Mouse (Mus musculus) layer of hippocampus, adult 11-12 months (tissue): ENCODE results near the gene Lce3c.
A peak's percentile ranks its signal among the peaks of the same experiment; 100 is the strongest.

Source experiments
- DNase-seq: peaks from one replicate; pipeline ENCODE4 v3.0.0; 2022; ENCODE audit warnings: low spot score

Lce3c gene

GRCm38 (mm10) chr3:92944186-92944585, at the start of gene Lce3c:
Gene Lce3c (plus strand): TSS chr3:92944486.
- DNase-seq = no peak

GRCm38 (mm10) chr3:92894489-92894888, 49.8 kb upstream of the Lce3c start:
- no peak for DNase-seq

GRCm38 (mm10) chr3:92902992-92903391, 41.3 kb upstream of the Lce3c start:
- peak; percentile 21 for DNase-seq

GRCm38 (mm10) chr3:92903640-92904039, 40.6 kb upstream of the Lce3c start:
- DNase-seq = no peak

- DNase-seq = no peak
These were observed 39.1 kb upstream of the Lce3c start for GRCm38 (mm10) chr3:92905182-92905581.

- peak; percentile 15 for DNase-seq
These were observed 36.7 kb upstream of the Lce3c start for GRCm38 (mm10) chr3:92907571-92907970.

GRCm38 (mm10) chr3:92920364-92920763, 23.9 kb upstream of the Lce3c start:
- peak; percentile 42 for DNase-seq

GRCm38 (mm10) chr3:92926130-92926529, 18.2 kb upstream of the Lce3c start, which contains the start of gene Lce3a:
Gene Lce3a (minus strand): TSS chr3:92926230.
- DNase-seq = no peak

GRCm38 (mm10) chr3:92932679-92933078, 11.6 kb upstream of the Lce3c start, which contains the start of gene Lce3b:
Gene Lce3b (plus strand): TSS chr3:92932979.
- no peak for DNase-seq

- no peak for DNase-seq
These were observed 12.8 kb downstream of the Lce3c start, which contains the start of gene Lce3d for GRCm38 (mm10) chr3:92957090-92957489. Gene Lce3d (plus strand): TSS chr3:92957390.

GRCm38 (mm10) chr3:92966761-92967160, 22.5 kb downstream of the Lce3c start, which contains the start of gene Lce3e:
Gene Lce3e (plus strand): TSS chr3:92967061.
- no peak for DNase-seq

- DNase-seq = no peak
These were observed 34.2 kb downstream of the Lce3c start for GRCm38 (mm10) chr3:92978484-92978883.

GRCm38 (mm10) chr3:92991926-92992325, 47.6 kb downstream of the Lce3c start, which contains the start of gene Lce3f:
Gene Lce3f (plus strand): TSS chr3:92992226.
- no peak for DNase-seq
